Mouse (Mus musculus): Measurements from ENCODE around the gene Tlr6. TPM values are rescaled to one million over a fixed set of nuclear protein-coding genes. Genes with fewer than 3 reads are reported as not detected.

Gene Tlr6
- not detected in 2 replicates for polyA plus RNA-seq (2012; ENCODE audit: insufficient read depth, insufficient read length, low replicate concordance, missing spikeins)

DNA sequence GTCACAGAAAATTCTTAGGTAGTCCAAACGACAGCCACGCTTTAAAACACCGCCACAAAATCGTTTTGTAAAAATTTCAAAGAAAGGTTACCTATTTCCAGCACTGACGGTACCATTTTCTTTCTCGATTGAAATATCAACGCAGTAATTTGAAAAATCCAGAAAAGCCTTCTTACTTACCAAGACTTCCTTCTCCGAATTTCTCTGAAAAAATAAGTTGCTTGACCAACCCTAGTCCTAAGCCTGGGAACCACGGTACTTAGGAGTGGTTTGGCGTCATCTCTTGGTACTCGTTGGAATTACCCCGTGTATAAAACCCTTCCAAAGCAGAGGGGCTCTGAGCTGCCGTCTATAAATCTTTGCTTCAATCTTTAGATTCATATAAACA lies at the start of gene Tlr6:
Gene Tlr6, minus strand, starts transcription at position 255 of the 388 bp plus-strand sequence.
- TF ChIP-seq CTCF (IDR thresholded peaks at IDR 0.05; ENCODE audit: insufficient read depth, low read depth, low read length) (no peak), POLR2A (IDR thresholded peaks at IDR 0.05; ENCODE audit: insufficient read depth, low read depth, low read length) (no peak)
- 85% methylated on average over 13 of the region's 13 CpGs for WGBS
- Histone ChIP-seq H3K4me3 (ENCODE audit: insufficient read depth, low read depth, low read length) (no peak within 1 kb of the TSS), H3K4me1 (ENCODE audit: control insufficient read depth, insufficient read depth, low read length) (no peaks in the 10 kb centered on the region), H3K27ac (ENCODE audit: insufficient read depth, low read depth, low read length) (no peak within 1 kb of the TSS)

DNA sequence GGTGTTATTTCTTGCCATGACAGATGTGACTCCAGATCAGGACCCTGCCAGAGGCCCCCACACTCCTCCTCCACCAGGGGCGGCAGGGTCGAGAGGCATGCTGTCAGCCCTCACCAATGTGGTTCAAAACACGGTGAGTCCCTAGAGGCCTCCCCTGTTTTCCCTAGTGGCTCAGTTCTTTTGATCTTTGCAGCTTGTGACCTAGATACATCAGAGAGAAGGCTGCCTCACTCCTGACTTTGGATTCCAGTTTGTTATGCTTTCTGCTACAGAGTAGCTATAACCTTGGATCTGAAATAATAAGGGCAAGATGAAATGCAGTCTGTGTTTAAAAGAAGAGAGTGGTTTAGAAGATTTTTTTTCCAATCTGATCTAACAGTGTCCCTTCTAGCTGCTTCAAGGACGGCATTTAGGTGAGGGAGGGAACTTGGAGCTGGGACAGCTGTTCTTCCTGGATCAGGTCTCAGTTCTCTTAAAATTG lies 46.2 kb upstream of the Tlr6 start:
- TF ChIP-seq CTCF (IDR thresholded peaks at IDR 0.05; ENCODE audit: insufficient read depth, low read depth, low read length) (no peak), POLR2A (IDR thresholded peaks at IDR 0.05; ENCODE audit: insufficient read depth, low read depth, low read length) (no peak)
- 40% methylated on average over 4 of the region's 4 CpGs for WGBS
- Histone ChIP-seq H3K4me3 (ENCODE audit: insufficient read depth, low read depth, low read length) (no peak overlapping the region), H3K4me1 (ENCODE audit: control insufficient read depth, insufficient read depth, low read length) (peaks cover 9% of the 10 kb centered on the region), H3K27ac (ENCODE audit: insufficient read depth, low read depth, low read length) (no peak overlapping the region)

DNA sequence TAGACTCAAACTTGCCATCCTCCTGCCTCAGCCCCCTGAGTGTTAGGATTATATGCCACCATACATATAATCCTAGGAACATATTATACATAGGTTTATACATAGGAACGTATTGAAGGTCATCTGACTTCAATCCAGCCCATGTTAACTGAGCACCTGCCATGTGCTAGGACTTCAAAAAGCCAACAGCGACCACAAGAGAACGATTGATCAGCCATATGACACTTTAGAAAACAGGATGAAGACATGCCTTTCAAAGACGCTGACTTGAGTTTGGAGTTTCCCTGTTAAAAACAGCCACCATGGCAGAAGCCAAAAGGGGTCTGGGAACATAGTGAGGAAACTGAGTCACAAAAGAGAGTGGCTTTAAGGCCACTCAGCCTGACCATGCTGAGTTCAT lies 45.4 kb upstream of the Tlr6 start:
- Histone ChIP-seq H3K4me3 (ENCODE audit: insufficient read depth, low read depth, low read length) (no peak overlapping the region), H3K4me1 (ENCODE audit: control insufficient read depth, insufficient read depth, low read length) (peaks cover 9% of the 10 kb centered on the region), H3K27ac (ENCODE audit: insufficient read depth, low read depth, low read length) (no peak overlapping the region)
- whole genome bisulfite sequencing, result 96% methylated on average over 4 of the region's 4 CpGs
- TF ChIP-seq POLR2A (IDR thresholded peaks at IDR 0.05; ENCODE audit: insufficient read depth, low read depth, low read length) (no peak), CTCF (IDR thresholded peaks at IDR 0.05; ENCODE audit: insufficient read depth, low read depth, low read length) (no peak)

DNA sequence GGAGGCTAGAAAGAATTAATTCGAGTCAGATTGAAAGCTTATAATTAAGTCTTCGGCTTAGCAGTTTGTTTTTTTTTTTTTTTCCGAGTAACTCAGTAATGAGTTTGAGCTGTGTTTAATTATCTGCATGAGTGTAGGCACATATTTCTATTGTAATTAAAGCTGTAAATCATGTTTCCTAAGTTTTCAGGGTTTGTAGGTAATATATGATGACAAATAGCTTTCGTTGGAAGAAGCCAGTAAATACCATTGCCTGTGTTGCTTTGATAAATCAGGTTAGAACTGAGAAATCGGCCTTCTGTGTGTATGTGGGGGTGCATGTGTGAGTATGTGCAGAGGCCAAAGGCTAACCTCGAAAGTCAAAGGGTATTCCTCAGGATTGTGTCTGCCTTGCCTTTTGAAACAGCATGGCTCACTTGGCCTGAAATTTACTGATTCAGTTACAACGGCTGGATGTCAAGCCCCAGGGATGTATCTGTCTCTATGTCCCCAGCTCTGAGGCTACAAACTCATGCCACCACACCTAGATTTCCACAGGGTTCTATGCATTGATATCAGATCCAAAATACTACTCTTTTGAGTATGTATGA lies 44.1 kb upstream of the Tlr6 start:
- Histone ChIP-seq H3K4me3 (ENCODE audit: insufficient read depth, low read depth, low read length) (no peak overlapping the region), H3K4me1 (ENCODE audit: control insufficient read depth, insufficient read depth, low read length) (peaks cover 9% of the 10 kb centered on the region), H3K27ac (ENCODE audit: insufficient read depth, low read depth, low read length) (no peak overlapping the region)
- no peak for TF ChIP-seq POLR2A (IDR thresholded peaks at IDR 0.05; ENCODE audit: insufficient read depth, low read depth, low read length)
- TF ChIP-seq CTCF (IDR thresholded peaks at IDR 0.05; ENCODE audit: insufficient read depth, low read depth, low read length), result no peak
- WGBS, result 37% methylated on average over 7 of the region's 7 CpGs

DNA sequence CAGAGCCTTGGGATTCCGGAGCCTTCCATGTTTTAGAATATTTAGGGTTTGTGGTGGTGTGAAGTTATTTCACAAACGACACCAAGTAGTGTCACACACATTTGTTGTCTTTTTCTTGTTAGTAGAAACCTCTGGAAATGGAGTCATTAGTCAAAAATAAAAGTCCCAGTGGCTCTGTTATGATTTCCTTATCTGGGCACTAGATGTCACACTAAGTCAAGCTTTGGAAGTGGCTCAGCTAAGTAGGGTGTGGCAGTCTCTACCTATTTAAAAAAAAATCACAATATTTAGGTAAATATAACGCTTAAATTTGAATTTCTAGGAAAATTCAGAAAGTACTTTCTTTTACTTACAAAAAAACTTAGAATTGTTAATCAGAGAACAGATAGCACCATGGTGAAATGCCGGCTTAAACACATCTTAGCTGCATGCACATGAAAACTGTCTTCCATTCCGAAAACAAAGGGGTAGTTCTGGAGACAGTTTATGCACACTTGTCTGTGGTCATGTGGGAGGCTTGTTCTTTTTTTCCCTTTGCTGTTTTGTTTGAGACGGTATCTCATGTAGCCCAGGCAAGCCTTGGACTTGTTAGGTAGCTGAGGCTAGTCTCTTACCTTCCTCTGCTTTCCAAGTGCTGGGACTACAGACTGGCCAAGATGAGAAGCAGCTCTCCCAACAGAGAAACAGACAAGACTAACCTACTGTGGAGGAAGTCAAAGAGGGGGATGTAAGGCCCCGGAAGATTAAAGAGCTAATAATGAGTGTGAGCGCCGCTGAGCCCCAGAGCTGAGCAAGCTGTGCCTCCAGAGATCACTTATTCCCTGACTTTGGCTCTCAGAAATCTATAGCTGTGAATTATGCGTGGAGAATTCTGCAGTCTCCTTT lies 43.3 kb upstream of the Tlr6 start:
- Histone ChIP-seq H3K27ac (ENCODE audit: insufficient read depth, low read depth, low read length) (peak overlapping the region; percentile 4), H3K4me1 (ENCODE audit: control insufficient read depth, insufficient read depth, low read length) (peaks cover 9% of the 10 kb centered on the region), H3K4me3 (ENCODE audit: insufficient read depth, low read depth, low read length) (no peak overlapping the region)
- WGBS, result 23% methylated on average over 10 of the region's 10 CpGs
- TF ChIP-seq POLR2A (IDR thresholded peaks at IDR 0.05; ENCODE audit: insufficient read depth, low read depth, low read length) (no peak), CTCF (IDR thresholded peaks at IDR 0.05; ENCODE audit: insufficient read depth, low read depth, low read length) (no peak)

DNA sequence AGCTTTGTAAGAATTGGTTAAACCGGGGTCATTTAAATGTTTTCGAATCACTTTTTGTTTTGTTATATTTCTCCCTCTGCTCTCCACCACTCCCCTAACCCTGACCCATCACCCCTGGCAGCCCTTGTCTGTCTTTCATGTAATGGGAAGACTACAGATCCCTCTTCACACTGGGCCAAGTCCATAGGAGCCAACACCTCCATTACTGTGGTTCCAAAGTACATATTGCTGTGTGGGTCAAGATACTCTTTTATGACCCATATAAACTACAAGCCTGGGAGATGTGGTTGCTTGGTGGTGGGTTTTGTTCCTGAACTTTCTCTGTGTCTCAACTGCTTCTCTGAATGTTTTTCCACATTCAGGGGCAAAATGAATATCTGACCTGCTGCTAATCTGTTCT lies 35.5 kb upstream of the Tlr6 start:
- no peak overlapping the region for H3K4me3 ChIP-seq (ENCODE audit: insufficient read depth, low read depth, low read length)
- no peak overlapping the region for H3K27ac ChIP-seq (ENCODE audit: insufficient read depth, low read depth, low read length)
- no peaks in the 10 kb centered on the region for H3K4me1 ChIP-seq (ENCODE audit: control insufficient read depth, insufficient read depth, low read length)
- no peak for TF ChIP-seq CTCF (IDR thresholded peaks at IDR 0.05; ENCODE audit: insufficient read depth, low read depth, low read length)
- TF ChIP-seq POLR2A (IDR thresholded peaks at IDR 0.05; ENCODE audit: insufficient read depth, low read depth, low read length), result no peak
- WGBS, result 96% methylated on average over 2 of the region's 2 CpGs

DNA sequence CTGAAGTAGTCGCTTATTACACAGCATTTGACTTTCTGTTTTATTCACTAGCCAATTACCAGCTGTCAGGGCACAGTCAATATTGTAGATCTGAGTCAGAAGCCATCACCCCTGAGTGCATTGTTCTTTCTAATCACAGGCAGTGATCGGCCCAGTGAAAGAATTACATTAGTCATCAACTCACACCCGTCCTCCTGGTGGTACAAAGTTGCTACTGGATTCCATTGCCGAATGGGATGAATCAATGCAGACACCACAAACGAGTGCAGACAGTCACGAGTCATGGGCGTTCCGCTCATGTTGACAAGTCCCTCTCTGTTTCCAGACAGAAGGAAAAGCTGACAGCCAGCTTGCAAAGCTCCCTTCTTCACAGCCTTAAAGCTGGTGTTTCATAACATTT lies 32.6 kb upstream of the Tlr6 start:
- Histone ChIP-seq H3K4me1 (ENCODE audit: control insufficient read depth, insufficient read depth, low read length) (no peaks in the 10 kb centered on the region), H3K27ac (ENCODE audit: insufficient read depth, low read depth, low read length) (no peak overlapping the region), H3K4me3 (ENCODE audit: insufficient read depth, low read depth, low read length) (no peak overlapping the region)
- no peak for TF ChIP-seq POLR2A (IDR thresholded peaks at IDR 0.05; ENCODE audit: insufficient read depth, low read depth, low read length)
- WGBS, result 29% methylated on average over 8 of the region's 8 CpGs

DNA sequence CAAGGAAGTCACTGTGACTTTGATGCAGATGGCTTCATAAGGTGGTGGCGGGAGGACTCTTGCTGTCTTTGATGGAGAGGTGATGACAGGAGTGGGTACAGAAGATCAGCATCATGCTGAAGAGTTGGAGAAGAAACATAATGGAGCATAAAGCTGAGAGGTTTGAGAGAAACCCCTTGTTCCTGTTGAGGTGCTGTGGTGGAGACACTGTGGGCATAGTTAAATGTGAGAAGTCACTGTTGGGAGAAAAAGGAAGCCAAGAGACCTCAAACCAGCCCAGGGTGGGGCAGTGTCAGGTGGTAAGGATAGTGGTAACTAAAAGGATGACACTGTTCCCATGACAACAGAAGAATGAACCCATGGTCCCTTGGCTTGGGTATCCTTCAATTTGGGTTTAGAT lies 30.0 kb upstream of the Tlr6 start:
- no peaks in the 10 kb centered on the region for H3K4me1 ChIP-seq (ENCODE audit: control insufficient read depth, insufficient read depth, low read length)
- no peak overlapping the region for H3K4me3 ChIP-seq (ENCODE audit: insufficient read depth, low read depth, low read length)
- 98% methylated on average over 1 of the region's 1 CpGs for WGBS
- H3K27ac ChIP-seq (ENCODE audit: insufficient read depth, low read depth, low read length), result no peak overlapping the region
- TF ChIP-seq CTCF (IDR thresholded peaks at IDR 0.05; ENCODE audit: insufficient read depth, low read depth, low read length) (no peak), POLR2A (IDR thresholded peaks at IDR 0.05; ENCODE audit: insufficient read depth, low read depth, low read length) (no peak)

DNA sequence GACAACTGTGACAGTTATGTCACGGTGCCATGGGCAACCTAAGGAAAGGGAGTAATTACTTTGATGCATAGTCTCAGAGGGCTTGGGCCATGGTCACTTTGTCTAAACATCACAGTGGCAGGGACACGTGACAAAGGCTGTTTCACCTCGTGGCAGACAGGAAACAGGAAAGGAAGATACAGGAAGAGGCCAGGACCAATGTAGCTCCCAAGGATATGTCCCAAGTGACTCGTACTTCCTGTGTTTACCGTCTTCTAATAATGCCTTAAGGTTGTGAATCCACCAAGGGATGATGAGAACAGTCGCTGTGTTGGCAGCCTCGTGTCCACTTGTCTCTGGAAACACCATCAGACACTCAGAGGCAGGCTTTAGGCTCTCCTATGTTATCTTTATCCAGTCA lies 26.1 kb upstream of the Tlr6 start:
- Histone ChIP-seq H3K4me3 (ENCODE audit: insufficient read depth, low read depth, low read length) (no peak overlapping the region), H3K27ac (ENCODE audit: insufficient read depth, low read depth, low read length) (no peak overlapping the region), H3K4me1 (ENCODE audit: control insufficient read depth, insufficient read depth, low read length) (no peaks in the 10 kb centered on the region)
- TF ChIP-seq POLR2A (IDR thresholded peaks at IDR 0.05; ENCODE audit: insufficient read depth, low read depth, low read length), result no peak
- WGBS, result 77% methylated on average over 7 of the region's 7 CpGs

Data from olfactory bulb, adult 2 months (tissue).